Mouse (Mus musculus) adrenal gland, postnatal 10 days (tissue): ENCODE measurements around the gene Trpc4ap. TPM values are rescaled to one million over a fixed set of nuclear protein-coding genes. Genes with fewer than 3 reads are reported as not detected.
"Not testable (repeated sequence)": the region's sequence is repeated elsewhere in the genome, so short reads cannot be mapped to it uniquely, and the experiment has no call there.

ENCODE experiments used
- DNase-seq: peaks from one replicate; pipeline ENCODE4 v3.0.0; 2021; ENCODE audit warnings: mixed read lengths
- long read RNA-seq, 2 experiments: library from polyadenylated mRNA; stranded (forward); transcript quantifications; one replicate each; pipeline ENCODE4 v2.0.0; 2021
- total RNA-seq, 2 experiments: library from RNA; stranded (reverse); gene quantifications; 2 replicates each; pipeline ENCODE4 v1.2.3; 2021

Trpc4ap gene
- total RNA-seq, result 100 to 1,000 TPM; 103 to 118 TPM
- long read RNA-seq, experiment 1, transcript Trpc4ap-201 (19 exons, 3,204 nt), result major isoform, 154 of 206 reads
- long read RNA-seq, experiment 1, transcript Trpc4ap-202 (19 exons, 3,091 nt), result minor isoform, 12 of 206 reads
- long read RNA-seq, experiment 1, partial matches to known transcripts, result 25 of 206 reads
- long read RNA-seq, experiment 1, other reads (novel, unspliced or antisense), result 15 of 206 reads
- long read RNA-seq, experiment 2, transcript Trpc4ap-201 (19 exons, 3,204 nt), result major isoform, 183 of 216 reads
- long read RNA-seq, experiment 2, transcript Trpc4ap-202 (19 exons, 3,091 nt), result minor isoform, 7 of 216 reads
- long read RNA-seq, experiment 2, partial matches to known transcripts, result 11 of 216 reads
- long read RNA-seq, experiment 2, other reads (novel, unspliced or antisense), result 15 of 216 reads

- peak; percentile 98 for DNase-seq
Observed at GRCm38 (mm10) chr2:155691723-155692493, at the start of gene Trpc4ap. Trpc4ap (minus strand) TSS chr2:155692384.

GRCm38 (mm10) chr2:155737803-155738202, 45.6 kb upstream of the Trpc4ap start:
- peak; percentile 25 for DNase-seq

GRCm38 (mm10) chr2:155736936-155737335, 44.8 kb upstream of the Trpc4ap start:
- DNase-seq, result peak; percentile 13

GRCm38 (mm10) chr2:155735766-155736165, 43.6 kb upstream of the Trpc4ap start, which contains the start of gene Gm17581:
Gm17581 (minus strand) TSS chr2:155735866.
- DNase-seq, result not testable (repeated sequence)

GRCm38 (mm10) chr2:155735080-155735479, 42.9 kb upstream of the Trpc4ap start:
- DNase-seq, result peak; percentile 35

GRCm38 (mm10) chr2:155729158-155729645, 37.0 kb upstream of the Trpc4ap start, which contains the start of gene Edem2:
Edem2 (minus strand) TSS chr2:155729475.
- DNase-seq, result peak; percentile 94

GRCm38 (mm10) chr2:155728742-155729141, 36.6 kb upstream of the Trpc4ap start:
- no peak for DNase-seq

GRCm38 (mm10) chr2:155727764-155728395, 35.7 kb upstream of the Trpc4ap start:
- no peak for DNase-seq

GRCm38 (mm10) chr2:155726302-155726701, 34.1 kb upstream of the Trpc4ap start:
- DNase-seq, result no peak

GRCm38 (mm10) chr2:155724526-155724925, 32.3 kb upstream of the Trpc4ap start:
- no peak for DNase-seq

- peak; percentile 22 for DNase-seq
Observed at GRCm38 (mm10) chr2:155724036-155724435, 31.9 kb upstream of the Trpc4ap start.

GRCm38 (mm10) chr2:155720585-155720984, 28.4 kb upstream of the Trpc4ap start:
- no peak for DNase-seq

- DNase-seq, result no peak
Observed at GRCm38 (mm10) chr2:155717082-155717990, 25.2 kb upstream of the Trpc4ap start.

GRCm38 (mm10) chr2:155710557-155710956, 18.4 kb upstream of the Trpc4ap start:
- no peak for DNase-seq

GRCm38 (mm10) chr2:155707251-155707650, 15.1 kb upstream of the Trpc4ap start:
- peak; percentile 76 for DNase-seq

GRCm38 (mm10) chr2:155703630-155704029, 11.4 kb upstream of the Trpc4ap start:
- DNase-seq, result peak; percentile 26

- no peak for DNase-seq
Observed at GRCm38 (mm10) chr2:155701399-155701919, 9.3 kb upstream of the Trpc4ap start.

GRCm38 (mm10) chr2:155698443-155698842, 6.3 kb upstream of the Trpc4ap start:
- DNase-seq, result not testable (repeated sequence)

- no peak for DNase-seq
Observed at GRCm38 (mm10) chr2:155696851-155697250, 4.7 kb upstream of the Trpc4ap start.

- DNase-seq, result peak; percentile 95
Observed at GRCm38 (mm10) chr2:155696091-155696558, 3.9 kb upstream of the Trpc4ap start.

- DNase-seq, result no peak
Observed at GRCm38 (mm10) chr2:155695316-155695715, 3.1 kb upstream of the Trpc4ap start.
